Mouse (Mus musculus) heart, adult 11 months (tissue): Measurements from ENCODE around the gene Gpr108.
A peak's percentile ranks its signal among the peaks of the same experiment; 100 is the strongest.
"Not testable (repeated sequence)": the region's sequence is repeated elsewhere in the genome, so short reads cannot be mapped to it uniquely, and the experiment has no call there.

Experiments used
- DNase-seq: peaks from one replicate; pipeline ENCODE4 v3.0.0; 2022

Gene Gpr108

GRCm38 (mm10) chr17:57248201-57248699, at the start of gene Gpr108:
Gene Gpr108 (minus strand): TSS chr17:57248446.
- DNase-seq = peak; percentile 99

GRCm38 (mm10) chr17:57297040-57297439, 48.8 kb upstream of the Gpr108 start:
- DNase-seq = no peak

GRCm38 (mm10) chr17:57295935-57296334, 47.7 kb upstream of the Gpr108 start:
- DNase-seq = no peak

GRCm38 (mm10) chr17:57292968-57293367, 44.7 kb upstream of the Gpr108 start:
- no peak for DNase-seq

- no peak for DNase-seq
These were observed 44.1 kb upstream of the Gpr108 start for GRCm38 (mm10) chr17:57292302-57292701.

- no peak for DNase-seq
These were observed 42.4 kb upstream of the Gpr108 start for GRCm38 (mm10) chr17:57290671-57291055.

- peak; percentile 98 for DNase-seq
These were observed 41.9 kb upstream of the Gpr108 start for GRCm38 (mm10) chr17:57290001-57290670.

GRCm38 (mm10) chr17:57289252-57289651, 41.0 kb upstream of the Gpr108 start:
- DNase-seq = no peak

GRCm38 (mm10) chr17:57286718-57287355, 38.6 kb upstream of the Gpr108 start:
- DNase-seq = no peak

- DNase-seq = peak; percentile 95
These were observed 36.8 kb upstream of the Gpr108 start for GRCm38 (mm10) chr17:57285077-57285476.

GRCm38 (mm10) chr17:57283906-57284305, 35.7 kb upstream of the Gpr108 start:
- no peak for DNase-seq

GRCm38 (mm10) chr17:57280411-57280810, 32.2 kb upstream of the Gpr108 start:
- peak; percentile 96 for DNase-seq

GRCm38 (mm10) chr17:57279591-57280224, 31.5 kb upstream of the Gpr108 start:
- DNase-seq = no peak

- peak; percentile 97 for DNase-seq
These were observed 30.8 kb upstream of the Gpr108 start, which contains the start of gene Vav1 for GRCm38 (mm10) chr17:57278943-57279590. Gene Vav1 (plus strand): TSS chr17:57279100.

GRCm38 (mm10) chr17:57278537-57278936, 30.3 kb upstream of the Gpr108 start:
- peak; percentile 93 for DNase-seq

- DNase-seq = not testable (repeated sequence)
These were observed 29.5 kb upstream of the Gpr108 start for GRCm38 (mm10) chr17:57277598-57278261.

- peak; percentile 99 for DNase-seq
These were observed 28.4 kb upstream of the Gpr108 start for GRCm38 (mm10) chr17:57276634-57277121.

- DNase-seq = peak; percentile 97
These were observed 27.7 kb upstream of the Gpr108 start for GRCm38 (mm10) chr17:57275997-57276351.

GRCm38 (mm10) chr17:57275111-57275996, 27.1 kb upstream of the Gpr108 start:
- DNase-seq = peak; percentile 100

GRCm38 (mm10) chr17:57274686-57275085, 26.4 kb upstream of the Gpr108 start:
- no peak for DNase-seq

- no peak for DNase-seq
These were observed 25.6 kb upstream of the Gpr108 start for GRCm38 (mm10) chr17:57273846-57274245.

GRCm38 (mm10) chr17:57271301-57271700, 23.1 kb upstream of the Gpr108 start:
- no peak for DNase-seq
